Mouse (Mus musculus) left cerebral cortex, adult 11 months (tissue): ENCODE results near the gene Cd3d.

ENCODE experiments used
- DNase-seq: peaks from one replicate; pipeline ENCODE4 v3.0.0; 2022; ENCODE audit warnings: low spot score

The Cd3d gene

GRCm38 (mm10) chr9:44993268-44993667 is 11.7 kb downstream of the Cd3d start:
- no peak for DNase-seq

DNA sequence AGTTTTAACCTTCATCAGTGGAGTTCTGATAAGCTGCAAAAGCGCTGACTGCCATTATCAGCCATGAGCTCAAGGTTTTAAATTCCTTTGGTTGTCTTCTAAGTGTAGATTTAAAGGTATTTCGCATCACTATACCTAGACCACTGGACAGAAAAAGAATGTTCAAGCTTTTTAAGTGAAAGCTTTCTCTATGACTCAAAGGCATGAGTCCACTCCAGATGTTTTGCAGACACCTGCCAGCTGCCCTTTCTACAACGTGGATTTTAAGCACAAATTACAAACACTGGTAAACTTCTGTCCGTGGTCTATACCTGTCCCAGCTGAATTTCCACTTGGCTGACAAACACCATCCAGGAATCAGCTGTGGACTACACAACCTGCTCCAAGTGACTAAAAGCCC is 13.4 kb downstream of the Cd3d start:
- DNase-seq = no peak

DNA sequence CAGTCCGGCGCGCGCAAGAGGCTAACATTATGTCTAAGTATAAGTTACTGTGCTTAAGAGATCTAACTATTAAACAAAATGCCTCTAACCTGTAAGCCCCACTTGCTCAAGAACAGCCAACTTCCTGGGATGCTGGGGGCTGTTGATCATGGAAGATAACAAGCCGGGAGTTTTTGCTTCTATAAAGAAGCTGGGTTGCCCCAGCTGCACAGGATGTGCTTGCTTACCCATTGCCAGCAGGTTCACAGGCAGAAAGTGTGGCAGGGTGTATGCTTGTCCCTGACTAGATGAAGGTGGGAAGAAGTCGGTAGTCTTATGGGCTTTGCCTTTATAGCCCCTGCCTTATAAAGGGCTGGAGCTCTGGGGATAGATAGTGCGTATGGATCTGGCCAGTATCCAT is 15.0 kb downstream of the Cd3d start:
- no peak for DNase-seq

GRCm38 (mm10) chr9:44998138-44998537 is 16.6 kb downstream of the Cd3d start:
- no peak for DNase-seq

- no peak for DNase-seq
These were observed 17.6 kb downstream of the Cd3d start for GRCm38 (mm10) chr9:44999171-44999570.

DNA sequence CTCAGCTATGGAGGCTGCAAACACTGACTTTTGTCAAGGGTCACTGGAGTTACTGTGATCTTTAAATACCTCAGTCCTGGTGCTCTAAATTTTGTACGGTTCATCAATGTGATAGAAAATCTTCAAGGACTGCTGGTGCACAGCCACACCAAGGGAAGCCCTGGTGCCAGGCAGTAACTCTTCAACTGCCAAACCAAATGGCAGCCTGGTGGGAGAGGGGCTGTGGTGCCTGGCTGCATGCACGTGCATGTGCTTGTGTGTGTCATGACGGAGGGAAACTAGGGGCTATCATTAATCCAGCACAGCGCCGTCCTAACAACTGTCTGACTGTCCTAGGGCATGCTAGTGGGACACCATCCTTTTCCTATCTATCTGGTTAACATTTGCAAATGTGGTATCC is 18.2 kb downstream of the Cd3d start:
- DNase-seq = no peak

DNA sequence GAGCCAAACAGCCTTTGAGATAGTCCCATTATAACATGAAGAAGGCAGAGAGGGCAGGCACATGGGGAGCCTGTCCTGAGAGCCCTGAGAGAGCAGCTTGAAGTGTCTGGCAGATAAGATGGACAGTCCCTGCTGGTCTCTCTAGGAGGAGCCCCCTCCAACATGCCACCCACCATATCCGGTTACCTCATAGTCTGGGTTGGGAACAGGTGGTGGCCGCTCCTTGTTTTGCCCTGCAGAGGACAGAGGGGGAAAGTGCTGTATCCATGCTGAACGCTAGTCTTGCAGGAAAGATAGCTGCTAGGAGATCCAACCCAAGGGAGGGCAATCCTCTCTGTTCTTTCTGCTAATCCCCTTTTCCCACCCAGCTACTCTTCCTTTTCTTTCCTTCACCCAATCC is 18.7 kb downstream of the Cd3d start:
- no peak for DNase-seq

DNA sequence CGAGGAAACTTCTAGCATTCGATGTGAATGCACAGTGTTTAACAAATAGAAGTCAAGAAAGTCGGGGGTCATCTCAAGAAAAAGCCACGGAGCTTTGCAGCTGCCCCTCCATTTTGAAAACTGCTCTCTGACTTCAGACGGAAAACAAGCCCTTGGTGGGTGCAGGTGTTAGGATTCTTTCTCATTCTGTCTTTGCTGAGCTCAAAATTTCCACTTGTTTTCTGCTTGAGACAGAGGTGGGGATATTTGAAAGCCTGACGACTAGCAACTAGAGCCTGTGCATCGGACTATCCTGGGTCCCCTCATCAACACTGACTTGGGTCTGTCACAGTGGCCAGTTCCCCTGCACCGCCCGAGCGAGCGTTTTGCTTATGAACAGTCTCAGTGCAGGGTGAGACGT is 25.8 kb downstream of the Cd3d start:
- no peak for DNase-seq

DNA sequence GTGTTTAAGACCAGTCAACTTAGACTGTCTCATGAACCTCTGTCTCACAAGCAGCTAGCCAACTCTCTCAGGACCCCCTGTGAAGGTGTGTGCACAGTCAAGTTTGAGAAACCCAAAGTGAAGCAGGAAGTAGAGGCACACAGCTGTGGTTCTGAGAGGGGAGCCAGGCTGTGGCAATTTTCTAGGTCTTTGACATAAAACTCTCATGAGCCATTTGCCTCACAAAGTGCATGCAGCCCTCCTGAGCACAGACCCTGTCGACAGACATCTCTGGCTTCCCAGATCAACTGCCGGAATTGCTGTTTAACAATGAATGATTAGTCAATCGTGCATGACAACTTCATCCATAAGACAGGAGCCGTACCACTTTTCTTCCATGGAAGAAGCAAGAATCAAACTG is 26.8 kb downstream of the Cd3d start:
- DNase-seq = no peak

GRCm38 (mm10) chr9:45009180-45010078 is 27.8 kb downstream of the Cd3d start, which contains the start of gene Cd3e:
Gene Cd3e (minus strand): TSS chr9:45009627.
- DNase-seq = no peak

DNA sequence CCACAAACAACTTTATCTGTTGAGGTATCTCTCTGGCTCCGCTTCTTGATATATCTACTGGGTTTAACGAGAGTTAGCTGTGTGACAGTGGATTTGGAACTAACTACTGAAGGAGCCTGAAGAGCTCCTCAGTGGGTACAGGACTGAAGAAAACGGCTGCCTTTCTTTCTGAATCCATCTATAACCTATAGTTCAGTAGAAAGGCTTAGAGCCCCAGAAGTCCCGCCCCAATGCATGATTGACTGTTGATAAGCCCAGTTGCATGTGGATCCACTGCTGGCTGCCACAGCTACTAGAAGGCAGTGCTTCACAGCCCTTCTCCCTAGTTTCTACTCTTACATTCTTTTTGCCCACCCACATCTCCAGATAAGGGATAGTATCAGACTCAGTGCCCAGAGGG is 28.9 kb downstream of the Cd3d start:
- DNase-seq = no peak

DNA sequence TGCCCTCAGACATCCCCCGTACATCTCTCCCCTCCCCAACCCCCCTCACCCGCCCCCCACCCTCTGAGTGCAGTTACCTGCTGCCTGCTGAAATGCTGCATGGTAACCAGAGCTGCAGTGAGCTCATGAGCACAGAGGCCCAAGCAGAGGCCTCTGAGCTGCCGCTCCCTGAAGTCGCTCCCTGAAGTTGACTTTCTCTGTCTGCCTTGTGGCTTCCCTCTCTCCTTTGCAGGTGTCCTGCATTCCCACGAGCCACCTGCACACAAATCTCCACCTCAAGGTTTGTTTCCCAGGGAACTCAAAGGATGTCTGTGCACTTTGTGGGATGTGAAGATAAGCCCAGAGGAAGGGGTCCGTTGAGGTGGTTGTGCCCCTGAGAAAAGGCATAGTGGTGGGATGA is 29.7 kb downstream of the Cd3d start:
- DNase-seq = no peak

- no peak for DNase-seq
These were observed 33.3 kb downstream of the Cd3d start for GRCm38 (mm10) chr9:45014879-45015278.

DNA sequence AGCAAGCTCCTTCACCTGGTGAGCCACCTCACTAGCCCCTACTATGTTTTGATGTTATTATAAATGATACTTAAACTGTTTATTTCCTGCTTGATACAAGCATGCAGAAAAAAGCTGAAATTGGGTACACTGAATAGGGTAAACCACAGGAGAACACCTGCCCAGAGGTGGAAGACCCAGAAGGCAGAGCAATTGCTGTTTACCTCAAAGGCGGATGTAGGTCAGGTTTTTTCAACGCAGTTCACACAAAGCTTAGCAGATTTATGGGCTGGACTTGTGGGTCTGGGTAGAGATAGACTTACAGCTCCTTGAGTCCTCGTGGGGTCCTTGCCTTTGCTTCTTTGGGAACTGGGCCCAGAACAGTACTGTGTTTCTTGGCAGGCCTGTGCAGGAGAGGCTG is 34.3 kb downstream of the Cd3d start:
- no peak for DNase-seq

- DNase-seq = no peak
These were observed 36.4 kb downstream of the Cd3d start for GRCm38 (mm10) chr9:45018031-45018430.

DNA sequence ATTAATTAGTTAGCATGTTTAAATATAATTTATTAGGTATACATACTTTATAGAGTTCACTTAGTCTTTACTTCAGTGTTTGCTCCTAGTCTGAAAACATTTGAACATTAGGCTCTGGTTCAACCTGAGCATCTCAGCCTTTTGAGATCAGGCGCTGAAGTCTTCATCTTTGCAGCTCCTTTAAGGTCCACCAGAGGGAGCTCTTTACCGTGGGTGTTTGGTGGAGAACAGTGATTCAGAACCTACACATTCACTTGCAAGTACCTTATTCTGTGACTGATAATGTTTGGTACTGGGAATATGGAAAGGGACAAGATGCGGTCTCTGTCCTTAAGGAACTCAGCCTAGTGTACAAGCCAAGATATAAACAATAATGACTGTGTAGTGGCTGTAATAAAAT is 41.2 kb downstream of the Cd3d start:
- DNase-seq = peak; percentile 23

DNA sequence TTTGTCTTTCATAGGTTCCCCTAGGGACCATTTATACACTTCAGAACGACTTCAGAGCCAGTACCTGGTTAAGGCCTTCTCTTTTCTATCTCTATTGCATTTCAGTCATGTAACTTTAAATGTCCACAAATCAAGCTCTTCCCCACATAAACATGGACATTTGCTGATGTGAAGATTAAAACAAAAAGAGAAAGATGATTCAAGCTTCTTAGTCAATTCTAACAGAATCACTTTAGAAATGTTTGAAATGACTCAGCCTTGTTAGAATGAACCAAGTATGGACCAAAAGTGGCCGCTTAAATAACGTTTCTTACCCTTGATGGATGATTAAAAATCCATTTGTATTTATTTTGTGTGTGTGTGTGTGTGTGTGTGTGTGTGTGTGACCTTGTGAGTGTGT is 42.1 kb downstream of the Cd3d start:
- DNase-seq = no peak

- DNase-seq = no peak
These were observed 42.6 kb downstream of the Cd3d start for GRCm38 (mm10) chr9:45024187-45024586.

- DNase-seq = no peak
These were observed 45.8 kb downstream of the Cd3d start for GRCm38 (mm10) chr9:45027376-45027775.

DNA sequence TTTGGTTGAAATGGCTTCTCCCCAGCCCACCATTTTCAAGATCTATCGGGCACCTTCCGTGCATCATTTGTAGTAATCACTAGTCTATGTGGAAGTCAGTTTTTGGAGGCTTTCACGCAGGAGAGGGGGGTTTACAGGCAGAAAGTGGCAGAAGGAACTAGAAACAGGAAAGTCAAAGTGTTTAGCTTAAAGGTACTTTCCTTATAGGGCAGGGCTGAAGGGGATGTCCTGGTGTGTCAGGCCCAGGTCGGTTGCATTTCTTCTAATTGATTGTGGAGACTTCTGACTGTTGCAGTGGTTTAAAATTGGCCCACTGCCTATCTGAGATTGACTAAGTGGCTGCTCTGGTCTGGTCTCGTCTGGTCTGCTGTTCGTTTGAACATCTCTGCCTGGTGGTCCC is 48.8 kb downstream of the Cd3d start:
- DNase-seq = no peak

DNA sequence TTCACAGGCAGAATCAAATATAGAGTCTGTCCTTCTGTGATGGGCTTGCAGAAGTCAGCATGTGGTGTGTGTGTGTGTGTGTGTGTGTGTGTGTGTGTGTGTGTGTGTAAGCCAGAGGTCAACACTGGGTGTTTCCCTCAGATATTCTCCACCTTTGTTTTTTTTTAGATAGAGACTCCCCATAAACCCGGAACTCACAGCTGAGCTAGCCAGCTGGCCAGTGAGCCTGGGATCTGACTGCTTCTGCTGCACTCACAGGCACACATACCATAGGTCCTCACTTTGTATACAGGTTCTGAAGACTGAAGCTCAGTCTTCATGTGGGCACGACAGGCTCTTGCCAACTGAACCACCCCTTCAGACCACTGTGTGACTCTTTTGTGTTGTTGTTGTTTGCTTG is 50.7 kb downstream of the Cd3d start:
- no peak for DNase-seq

DNA sequence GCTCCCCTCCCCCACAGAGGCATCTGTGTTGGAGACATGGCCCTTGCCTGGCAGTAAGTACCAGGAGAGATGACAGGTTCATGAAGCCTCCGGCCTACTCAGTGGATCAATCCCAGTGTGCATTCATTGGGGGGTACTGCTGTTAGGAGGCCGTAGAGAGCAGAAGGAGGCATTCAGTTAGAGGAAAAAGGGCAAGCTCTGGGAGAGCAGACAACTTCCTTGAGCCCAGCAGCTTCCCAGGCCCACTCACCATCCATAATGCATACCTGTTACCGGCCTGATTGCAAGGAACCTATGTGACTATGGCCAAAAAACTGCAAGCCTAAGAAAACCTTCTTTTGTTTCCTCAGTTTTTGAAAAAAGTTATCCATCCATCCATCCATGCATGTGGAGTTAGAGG is 52.9 kb downstream of the Cd3d start:
- DNase-seq = no peak
